Mouse (Mus musculus) liver, postnatal 0 days (tissue): ENCODE measurements around the gene Fads1.

Experiments used
- CTCF ChIP-seq: sonication (generic); IDR thresholded peaks from 2 replicates; pipeline ENCODE4 v1.5.1; 2016; ENCODE audit warnings: antibody characterized with exemption, low read depth
- EP300 ChIP-seq: IDR thresholded peaks from 2 replicates; pipeline ENCODE4 v1.6.1; 2016; ENCODE audit warnings: antibody characterized with exemption, low read depth, mild to moderate bottlenecking

- TF ChIP-seq CTCF (no peak), EP300 (no peak)
These were observed 42.2 kb downstream of the Fads1 start for GRCm38 (mm10) chr19:10224637-10225453.
